Mouse (Mus musculus): ENCODE measurements at regions not wholly inside any gene's neighbourhood (a gene's known extent, or its start where the extent isn't known, plus 50 kb on each side); places are given as distances from the start of the nearest gene placed in this dataset.

- TF ChIP-seq CTCF (IDR thresholded peaks at IDR 0.05; ENCODE audit: control insufficient read depth, insufficient read depth, low read length) (no peak), POLR2A (IDR thresholded peaks at IDR 0.05; ENCODE audit: borderline replicate concordance, control insufficient read depth, low read depth, low read length) (no peak)
These were observed 205.2 kb upstream of the Egln3 start for GRCm38 (mm10) chr12:54408906-54409305.
